Mouse (Mus musculus) lung, postnatal 0 days (tissue): ENCODE data around the gene Hmga1.

Source experiments
- CTCF ChIP-seq: IDR thresholded peaks from 2 replicates; pipeline ENCODE4 v1.5.1; 2016; ENCODE audit warnings: antibody characterized with exemption, mild to moderate bottlenecking
- EP300 ChIP-seq: IDR thresholded peaks from 2 replicates; pipeline ENCODE4 v1.6.1; 2016; ENCODE audit warnings: antibody characterized with exemption, mild to moderate bottlenecking, control low read depth

- no peak for TF ChIP-seq CTCF
- no peak for TF ChIP-seq EP300
Observed at GRCm38 (mm10) chr17:27508002-27508401, 48.3 kb upstream of the Hmga1 start.
